Mouse (Mus musculus) lung, adult 2 months (tissue): ENCODE measurements around the gene Azin2. TPM values are rescaled to one million over a fixed set of nuclear protein-coding genes. Genes with fewer than 3 reads are reported as not detected.

Experiments used
- DNase-seq: peaks from one replicate; pipeline ENCODE4 v3.0.0; 2022
- H3K4me1 ChIP-seq: fragments of 200-500 bp; 2 replicates; pipeline ENCODE4 v1.6.1; 2011; ENCODE audit warnings: low read length; ENCODE audit not compliant: control insufficient read depth, insufficient read depth
- H3K4me3 ChIP-seq: fragments of 200-500 bp; replicated peaks from 2 replicates; pipeline ENCODE3; 2011; ENCODE audit warnings: low read depth, mild to moderate bottlenecking, control low read depth, low read length; ENCODE audit errors: extremely low read depth
- CTCF ChIP-seq: fragments of 200-500 bp; IDR thresholded peaks from 2 replicates; pipeline ENCODE4 v1.5.1; 2011; ENCODE audit warnings: mild to moderate bottlenecking, low read length, control low read depth; ENCODE audit not compliant: insufficient read depth
- POLR2A ChIP-seq: fragments of 200-500 bp; IDR thresholded peaks from 2 replicates; pipeline ENCODE4 v1.6.1; 2011; ENCODE audit warnings: low read depth, mild to moderate bottlenecking, control low read depth, low read length, borderline replicate concordance; ENCODE audit errors: extremely low read depth
- WGBS: fragments of 180-500 bp; shearing (Covaris S2); methylation state at CpG from one replicate; pipeline ENCODE4 v1.1.7; 2018; 5-methylcytosine and 5-hydroxymethylcytosine counted together
- polyA plus RNA-seq: library from polyadenylated mRNA; depleted of rRNA; stranded (reverse); fragments of >200 nt; gene quantifications from 2 replicates; pipeline ENCODE4 v1.2.3, GENCODE M21; 2012

Azin2 gene
- polyA plus RNA-seq, 1 experiment, result 46.2 TPM

DNA sequence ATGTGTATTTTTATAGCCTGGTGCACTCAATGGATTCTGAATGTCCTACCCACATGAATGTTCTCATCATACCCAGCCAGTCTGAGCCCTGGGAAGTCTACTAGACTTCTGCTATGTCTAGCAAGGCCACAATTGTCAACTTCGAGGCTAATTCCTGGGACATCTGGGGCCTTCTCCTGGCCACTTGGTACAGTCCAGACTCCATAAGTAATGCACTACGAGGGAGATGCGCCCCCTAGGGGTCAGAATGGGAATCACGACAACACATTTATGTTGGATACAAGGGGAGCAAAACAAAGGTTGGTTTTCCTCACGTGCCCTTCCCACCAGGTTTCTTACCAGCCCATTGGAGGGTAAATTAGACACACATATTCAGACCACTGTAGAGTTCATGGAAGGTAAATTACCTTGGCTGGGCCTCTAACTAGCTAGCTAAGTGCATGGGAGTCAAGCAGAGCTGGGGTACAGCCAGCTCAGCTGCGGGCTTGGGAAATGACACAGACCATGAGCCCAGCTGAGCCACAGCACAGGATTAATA is 14.0 kb downstream of the Azin2 start:
- WGBS, result 27% methylated on average over 6 of the region's 6 CpGs
- peak; percentile 52 for DNase-seq
- TF ChIP-seq POLR2A (no peak), CTCF (peak; percentile 54)
- peaks cover 5% of the 10 kb centered on the region; the same call in 1 of the 2 replicates for H3K4me1 ChIP-seq
- H3K4me3 ChIP-seq, result no peak overlapping the region

DNA sequence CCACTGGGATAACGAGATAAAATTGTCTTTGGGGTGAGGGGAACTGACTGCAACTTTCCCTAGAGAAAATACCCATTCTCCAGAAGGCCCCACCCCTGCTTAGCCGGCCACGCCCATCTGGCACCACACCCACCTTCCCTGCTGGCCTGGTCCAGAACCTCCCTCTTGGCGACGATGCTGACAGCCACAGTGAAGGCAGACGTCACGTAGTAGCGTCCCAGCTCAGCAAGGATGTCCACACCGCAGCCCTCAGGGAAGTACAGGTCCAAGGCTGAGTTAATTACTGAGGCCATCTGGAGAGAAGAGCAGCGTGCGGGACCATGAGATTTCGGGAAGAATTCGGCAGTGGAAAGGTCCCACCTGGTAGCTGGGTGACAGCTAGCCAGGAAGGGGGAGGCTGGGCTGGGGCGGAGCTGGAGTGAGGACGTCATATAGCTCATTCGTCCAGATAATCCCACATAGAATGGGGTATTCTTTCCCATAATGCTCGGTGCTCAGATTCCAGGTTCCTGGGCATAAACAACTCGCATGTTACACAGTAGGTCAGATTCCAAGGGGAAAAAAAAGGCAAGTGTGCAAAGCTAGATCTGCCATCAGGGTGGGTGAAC is 14.8 kb downstream of the Azin2 start:
- TF ChIP-seq POLR2A, result no peak
- no peak for TF ChIP-seq CTCF
- Histone ChIP-seq H3K4me1 (peaks cover 5% of the 10 kb centered on the region; the same call in 1 of the 2 replicates), H3K4me3 (no peak overlapping the region)
- 22% methylated on average over 18 of the region's 18 CpGs for WGBS
- no peak for DNase-seq

DNA sequence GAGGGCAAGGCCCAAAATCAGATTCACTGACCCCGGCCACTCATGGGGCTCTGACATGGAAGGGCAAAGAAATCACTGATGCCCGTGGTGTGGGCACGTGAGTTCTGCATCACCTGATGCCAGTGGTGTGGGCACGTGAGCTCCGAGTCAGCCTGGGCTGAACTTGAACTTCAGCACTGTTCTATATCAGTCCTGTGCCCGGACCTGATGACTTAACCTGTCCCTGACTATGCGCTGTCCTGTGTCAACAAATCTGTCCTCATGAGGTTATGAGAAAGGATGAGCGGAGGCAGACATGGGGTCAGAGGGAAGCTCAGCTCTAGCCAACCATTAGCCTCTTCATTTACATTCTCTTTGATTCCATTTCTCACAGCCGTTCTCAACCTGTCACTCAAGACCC is 15.5 kb downstream of the Azin2 start:
- no peak for DNase-seq
- peaks cover 5% of the 10 kb centered on the region; the same call in 1 of the 2 replicates for H3K4me1 ChIP-seq
- H3K4me3 ChIP-seq, result no peak overlapping the region
- WGBS, result 82% methylated on average over 9 of the region's 9 CpGs
- no peak for TF ChIP-seq POLR2A
- no peak for TF ChIP-seq CTCF

DNA sequence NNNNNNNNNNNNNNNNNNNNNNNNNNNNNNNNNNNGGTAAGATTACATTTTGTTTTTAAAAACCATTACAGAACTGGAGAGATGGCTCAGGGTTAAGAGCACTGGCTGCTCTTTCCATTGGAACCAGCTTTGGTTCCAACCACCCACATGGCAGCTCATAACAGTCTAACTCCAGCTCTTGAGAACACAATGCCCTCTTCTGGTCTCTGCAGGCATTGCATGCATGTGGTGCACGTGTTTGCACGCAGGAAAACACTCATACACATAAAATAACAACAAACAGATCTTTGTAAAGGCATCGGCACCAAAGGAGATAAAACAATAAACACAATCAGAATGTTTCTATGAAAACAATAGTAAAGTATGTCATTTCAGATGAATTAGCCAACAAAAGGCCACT is 19.9 kb downstream of the Azin2 start:
- Histone ChIP-seq H3K4me3 (no peak overlapping the region), H3K4me1 (no peaks in the 10 kb centered on the region)
- DNase-seq, result no peak
- 57% methylated on average over 3 of the region's 3 CpGs for WGBS
- peak; percentile 27; the same call in 1 of the 2 replicates for TF ChIP-seq CTCF
- TF ChIP-seq POLR2A, result no peak

DNA sequence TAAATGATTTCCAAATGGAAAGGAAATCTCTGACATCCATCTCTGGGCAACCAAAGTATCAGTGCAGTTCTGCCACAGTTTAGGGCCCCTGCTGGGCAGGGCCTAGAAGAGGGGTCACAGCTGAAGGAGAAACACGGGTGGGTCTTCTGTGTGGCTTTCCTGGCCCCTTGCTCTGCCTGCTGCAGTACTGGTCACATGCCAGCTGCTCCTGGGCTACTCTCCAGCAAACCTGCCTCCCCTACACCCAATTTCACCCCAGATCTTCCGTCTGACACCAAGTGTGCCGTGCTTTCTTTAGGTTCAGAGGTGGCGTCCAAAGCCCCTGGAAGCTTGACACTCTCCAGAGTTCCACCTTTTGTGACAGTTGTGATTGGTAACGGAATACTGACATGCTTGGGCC is 26.6 kb downstream of the Azin2 start:
- no peak overlapping the region for H3K4me3 ChIP-seq
- H3K4me1 ChIP-seq, result no peaks in the 10 kb centered on the region
- 59% methylated on average over 5 of the region's 5 CpGs for WGBS
- no peak for DNase-seq
- no peak for TF ChIP-seq POLR2A
- no peak for TF ChIP-seq CTCF

DNA sequence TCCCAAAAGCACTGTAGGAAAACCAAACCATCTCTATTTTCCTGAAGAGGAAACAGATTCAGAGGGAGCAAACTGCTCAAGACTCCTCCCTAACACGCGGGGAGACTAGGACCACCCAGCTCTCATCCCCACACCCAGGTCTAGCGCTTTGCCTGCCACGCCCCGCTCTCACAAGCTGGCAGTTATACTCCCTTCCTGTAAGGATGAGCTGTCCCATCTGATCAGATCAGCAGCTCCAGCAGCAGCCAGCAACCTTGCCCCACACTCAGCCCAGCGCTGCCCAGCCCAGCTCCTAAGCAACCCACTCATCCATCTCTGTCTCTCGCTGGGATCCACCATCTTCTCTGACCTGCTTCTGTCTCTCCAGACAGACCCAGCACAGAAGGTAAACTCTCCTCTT is 29.5 kb downstream of the Azin2 start:
- TF ChIP-seq CTCF (no peak), POLR2A (no peak)
- no peak for DNase-seq
- 55% methylated on average over 7 of the region's 7 CpGs for WGBS
- H3K4me1 ChIP-seq, result no peaks in the 10 kb centered on the region
- no peak overlapping the region for H3K4me3 ChIP-seq

DNA sequence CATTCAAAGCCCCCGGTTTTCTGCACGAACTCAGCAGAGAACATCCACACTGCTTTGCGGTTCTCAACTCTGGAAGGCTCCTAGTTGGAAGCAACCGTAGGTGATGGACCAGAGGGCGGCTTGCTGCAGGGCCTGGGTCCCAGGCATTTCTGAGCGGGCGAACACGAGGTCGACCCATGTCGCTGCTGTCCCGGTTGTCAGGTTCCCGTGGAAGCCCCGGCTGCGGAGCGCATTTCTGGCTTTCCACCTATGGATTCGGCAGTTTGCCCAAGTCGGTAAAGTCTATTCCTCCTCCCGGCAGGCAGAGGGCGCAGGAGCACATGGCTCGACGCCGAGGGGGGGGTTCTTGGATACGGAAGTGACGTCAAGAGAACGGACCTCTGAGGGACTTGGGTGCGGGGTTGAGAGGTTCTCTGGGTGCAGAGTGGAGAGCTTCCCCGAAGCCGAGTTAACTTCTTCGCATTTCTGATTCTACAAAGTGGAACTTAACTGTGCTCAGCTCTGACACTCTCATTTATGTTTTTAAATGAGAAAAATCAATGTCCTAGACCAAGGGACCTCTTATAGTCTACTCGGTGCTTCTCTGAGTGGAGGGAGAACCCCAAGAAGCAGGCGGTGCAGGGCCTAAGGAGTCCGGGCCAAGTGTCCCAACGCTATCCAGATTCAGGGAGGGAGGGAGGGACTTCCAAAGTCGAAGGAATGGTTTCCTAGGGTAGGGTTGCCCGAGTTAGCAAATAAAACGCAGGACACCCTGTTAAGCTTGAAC is 37.2 kb downstream of the Azin2 start:
- Histone ChIP-seq H3K4me1 (peaks cover 5% of the 10 kb centered on the region; the same call in 1 of the 2 replicates), H3K4me3 (peak overlapping the region; percentile 53)
- 11% methylated on average over 36 of the region's 36 CpGs for WGBS
- DNase-seq, result peak; percentile 78
- TF ChIP-seq POLR2A (peak; percentile 78; the same call in 1 of the 2 replicates), CTCF (peak; percentile 70)

DNA sequence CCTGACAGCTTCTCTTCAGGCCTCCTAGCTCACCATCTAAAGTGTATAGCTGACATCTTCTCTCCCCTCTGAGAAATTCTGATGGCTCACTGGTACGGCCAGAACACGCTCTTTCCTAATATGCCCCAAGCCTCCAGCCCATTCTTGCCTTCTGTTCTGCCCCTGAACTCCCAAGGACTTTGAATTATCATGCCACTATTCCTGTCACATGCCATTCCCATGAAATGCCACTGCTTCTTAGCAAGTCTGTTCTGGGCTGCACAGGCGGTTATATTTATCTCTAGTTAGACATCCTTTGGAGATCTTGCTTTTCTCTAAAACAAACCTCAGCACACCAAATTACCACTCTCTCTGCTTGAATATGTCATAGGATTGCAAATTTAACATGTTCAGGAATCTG is 38.6 kb downstream of the Azin2 start:
- no peak for DNase-seq
- TF ChIP-seq CTCF, result no peak
- TF ChIP-seq POLR2A, result no peak
- 91% methylated on average over 3 of the region's 3 CpGs for WGBS
- Histone ChIP-seq H3K4me3 (no peak overlapping the region), H3K4me1 (peaks cover 8% of the 10 kb centered on the region; the same call in 1 of the 2 replicates)

DNA sequence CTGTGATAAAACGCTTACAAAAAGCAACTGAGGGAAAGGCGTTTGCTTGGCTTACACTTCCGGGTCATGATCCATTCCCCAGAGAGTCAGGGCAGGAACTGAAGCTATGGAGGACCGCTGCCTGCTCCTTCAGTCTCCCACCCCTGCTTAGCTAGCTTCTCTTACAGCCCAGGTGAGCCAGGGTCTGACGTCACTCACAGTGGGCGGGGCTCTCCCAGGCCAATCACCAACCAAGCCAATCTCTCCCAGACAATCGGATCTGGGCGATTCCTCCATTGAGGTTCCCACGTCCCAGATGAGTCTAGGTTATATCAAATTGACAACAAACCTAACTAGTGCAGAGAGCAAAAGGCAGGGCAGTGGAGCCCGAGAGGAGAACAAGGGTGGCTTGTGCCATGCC is 43.1 kb downstream of the Azin2 start:
- 19% methylated on average over 10 of the region's 10 CpGs for WGBS
- H3K4me1 ChIP-seq, result peaks cover 3% of the 10 kb centered on the region; the same call in 1 of the 2 replicates
- TF ChIP-seq CTCF (no peak), POLR2A (no peak)
- H3K4me3 ChIP-seq, result no peak overlapping the region
- no peak for DNase-seq
